Mouse (Mus musculus) testis, adult 2 months (tissue): ENCODE data around the gene Urad.

Source experiments
- CTCF ChIP-seq: fragments of 200-500 bp; IDR thresholded peaks from 2 replicates; pipeline ENCODE4 v1.5.1; 2012; ENCODE audit warnings: low read depth, mild to moderate bottlenecking, inconsistent platforms, low read length, moderate library complexity; ENCODE audit not compliant: control insufficient read depth, insufficient read depth, insufficient replicate concordance
- POLR2A ChIP-seq: fragments of 200-500 bp; IDR thresholded peaks from 2 replicates; pipeline ENCODE4 v1.6.1; 2012; ENCODE audit warnings: low read depth, mild to moderate bottlenecking, inconsistent platforms, low read length, moderate library complexity; ENCODE audit not compliant: control insufficient read depth

DNA sequence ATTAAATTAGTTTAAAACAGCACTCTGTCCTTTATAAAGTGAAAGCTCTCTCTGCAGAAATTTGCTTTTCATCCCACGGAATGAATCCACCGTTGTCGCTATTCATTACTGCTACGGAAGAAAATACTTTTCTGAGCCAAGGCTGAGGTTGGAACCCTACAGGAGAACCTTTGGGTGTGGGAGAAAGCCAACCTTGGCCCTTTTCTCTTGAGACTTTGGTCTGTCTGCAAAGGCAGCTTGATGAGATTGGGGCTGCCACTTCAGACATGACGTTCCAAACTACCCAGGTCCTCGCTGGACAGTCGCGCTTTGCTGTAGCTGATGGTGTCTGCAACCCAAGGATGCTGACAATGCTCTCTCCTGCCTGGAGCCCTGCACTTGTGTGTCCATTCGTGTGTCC, 13.8 kb downstream of the Urad start:
- TF ChIP-seq CTCF (no peak), POLR2A (no peak)
